Mouse (Mus musculus) cerebellum, postnatal 10 days (tissue): ENCODE results near the gene Tshz3.

ENCODE experiments used
- DNase-seq, 2 experiments: peaks; one replicate each; pipeline ENCODE4 v3.0.0; 2021; ENCODE audit warnings: mixed read lengths in 2 of 2

Gene Tshz3

GRCm38 (mm10) chr7:36697856-36698588 lies at the start of gene Tshz3:
Gene Tshz3, plus strand, starts transcription at chr7:36698118.
- DNase-seq: peak; percentile 77 to 83

GRCm38 (mm10) chr7:36655931-36656330 lies 42.0 kb upstream of the Tshz3 start:
- no peak for DNase-seq

- DNase-seq: no peak
Observed at GRCm38 (mm10) chr7:36656401-36656800, 41.5 kb upstream of the Tshz3 start.

- DNase-seq: no peak
Observed at GRCm38 (mm10) chr7:36658331-36658730, 39.6 kb upstream of the Tshz3 start.

- no peak for DNase-seq
Observed at GRCm38 (mm10) chr7:36659265-36659664, 38.7 kb upstream of the Tshz3 start.

GRCm38 (mm10) chr7:36660654-36661053 lies 37.3 kb upstream of the Tshz3 start:
- no peak for DNase-seq

- DNase-seq: peak in 1 of 2 experiments; percentile 5
Observed at GRCm38 (mm10) chr7:36663431-36663830, 34.5 kb upstream of the Tshz3 start.

GRCm38 (mm10) chr7:36667767-36668166 lies 30.2 kb upstream of the Tshz3 start:
- DNase-seq: no peak

- DNase-seq: no peak
Observed at GRCm38 (mm10) chr7:36678031-36678430, 19.9 kb upstream of the Tshz3 start.

GRCm38 (mm10) chr7:36678510-36678909 lies 19.4 kb upstream of the Tshz3 start:
- DNase-seq: no peak

GRCm38 (mm10) chr7:36679031-36679618 lies 18.8 kb upstream of the Tshz3 start:
- DNase-seq: no peak

- DNase-seq: peak; percentile 60 to 66
Observed at GRCm38 (mm10) chr7:36679866-36680458, 18.0 kb upstream of the Tshz3 start.

- DNase-seq: no peak
Observed at GRCm38 (mm10) chr7:36687508-36687907, 10.4 kb upstream of the Tshz3 start.

GRCm38 (mm10) chr7:36689049-36689793 lies 8.7 kb upstream of the Tshz3 start:
- peak; percentile 51 to 70 for DNase-seq

GRCm38 (mm10) chr7:36690551-36690950 lies 7.4 kb upstream of the Tshz3 start:
- peak; percentile 66 to 71 for DNase-seq

- no peak for DNase-seq
Observed at GRCm38 (mm10) chr7:36691617-36692016, 6.3 kb upstream of the Tshz3 start.

GRCm38 (mm10) chr7:36692381-36692780 lies 5.5 kb upstream of the Tshz3 start:
- DNase-seq: no peak

- DNase-seq: no peak
Observed at GRCm38 (mm10) chr7:36693081-36693480, 4.8 kb upstream of the Tshz3 start.

GRCm38 (mm10) chr7:36694642-36695191 lies 3.2 kb upstream of the Tshz3 start:
- DNase-seq: no peak

GRCm38 (mm10) chr7:36695276-36695675 lies 2.6 kb upstream of the Tshz3 start:
- peak; percentile 40 to 44 for DNase-seq

GRCm38 (mm10) chr7:36695791-36696241 lies 2.1 kb upstream of the Tshz3 start:
- peak; percentile 47 to 62 for DNase-seq

GRCm38 (mm10) chr7:36696406-36697117 lies 1.4 kb upstream of the Tshz3 start:
- peak; percentile 79 to 81 for DNase-seq
